Mouse (Mus musculus) testis, adult 2 months (tissue): ENCODE results near the gene Bach2.

ENCODE experiments used
- CTCF ChIP-seq: fragments of 200-500 bp; IDR thresholded peaks from 2 replicates; pipeline ENCODE4 v1.5.1; 2012; ENCODE audit warnings: low read depth, mild to moderate bottlenecking, inconsistent platforms, low read length, moderate library complexity; ENCODE audit not compliant: control insufficient read depth, insufficient read depth, insufficient replicate concordance
- POLR2A ChIP-seq: fragments of 200-500 bp; IDR thresholded peaks from 2 replicates; pipeline ENCODE4 v1.6.1; 2012; ENCODE audit warnings: low read depth, mild to moderate bottlenecking, inconsistent platforms, low read length, moderate library complexity; ENCODE audit not compliant: control insufficient read depth

DNA sequence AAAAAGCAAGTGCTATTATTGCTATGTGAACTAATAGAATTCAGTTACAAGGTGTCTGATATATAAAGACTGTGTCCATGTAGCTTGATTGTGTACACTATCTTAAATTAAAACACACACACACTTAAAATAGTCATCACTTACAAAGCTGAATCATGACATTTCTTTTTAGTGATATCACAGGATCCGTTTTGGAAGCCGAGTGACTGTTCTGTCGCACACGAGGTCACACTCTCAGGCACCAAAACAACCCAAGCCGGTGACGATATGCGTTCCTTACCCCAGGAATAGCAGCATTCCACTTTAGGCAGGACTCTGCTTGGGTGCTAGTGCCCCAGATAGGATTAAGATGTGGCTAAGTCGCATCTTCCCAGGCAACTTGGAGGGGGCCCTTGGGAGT, 37.5 kb upstream of the Bach2 start:
- TF ChIP-seq CTCF (no peak), POLR2A (no peak)
